Mouse (Mus musculus) thymus, adult 18-20 months (tissue): Measurements from ENCODE around the gene Bcl2l1.

Source experiments
- DNase-seq, 2 experiments: peaks; one replicate each; pipeline ENCODE4 v3.0.0; 2022; ENCODE audit warnings: mixed read lengths in 2 of 2

Gene Bcl2l1

GRCm38 (mm10) chr2:152831019-152831878 is at the start of gene Bcl2l1:
Gene Bcl2l1 (minus strand): TSS chr2:152831728.
- peak; percentile 99 to 100 for DNase-seq

- no peak for DNase-seq
These were observed 49.4 kb upstream of the Bcl2l1 start for GRCm38 (mm10) chr2:152880898-152881297.

DNA sequence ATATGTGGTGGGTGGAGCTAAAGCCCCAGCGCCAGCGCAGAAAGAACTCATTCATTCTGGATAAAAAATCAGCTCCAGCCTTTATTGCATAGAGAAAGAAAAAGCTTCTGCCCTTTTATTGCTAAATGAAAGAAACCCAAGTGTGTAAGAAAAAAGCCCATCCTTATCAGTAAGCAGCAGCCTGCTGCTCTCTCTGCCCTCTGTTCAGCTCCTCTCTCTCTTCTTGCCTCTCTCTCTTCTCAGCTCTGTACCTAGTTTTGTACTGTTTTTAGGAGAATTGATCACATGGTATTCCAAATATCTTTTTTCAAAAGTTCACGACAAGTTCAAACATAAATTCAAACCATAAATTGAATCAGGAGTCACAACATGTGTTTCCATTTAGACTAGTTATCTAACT is 46.7 kb upstream of the Bcl2l1 start:
- DNase-seq: no peak

- no peak for DNase-seq
These were observed 31.8 kb upstream of the Bcl2l1 start for GRCm38 (mm10) chr2:152863346-152863745.

DNA sequence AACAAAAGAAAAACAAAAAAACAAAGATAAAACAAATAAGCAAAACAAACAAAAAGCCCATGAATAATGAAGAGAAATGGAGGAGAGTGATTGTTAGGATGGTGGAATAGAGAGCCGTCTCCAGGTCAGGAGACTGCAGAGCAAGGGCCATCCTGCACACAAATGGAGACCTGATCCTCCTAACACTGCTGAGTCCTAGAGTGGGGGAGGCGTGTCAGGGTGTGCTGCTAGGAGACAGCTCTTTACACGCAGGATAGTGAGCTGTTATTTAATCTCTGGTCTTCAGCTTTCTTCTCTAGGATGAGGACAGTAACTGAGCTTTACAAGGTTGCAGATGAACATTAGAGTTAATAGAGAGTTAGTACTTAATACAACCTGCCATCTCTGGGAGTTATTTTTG is 31.1 kb upstream of the Bcl2l1 start:
- DNase-seq: no peak

- DNase-seq: no peak
These were observed 30.4 kb upstream of the Bcl2l1 start for GRCm38 (mm10) chr2:152861891-152862290.

GRCm38 (mm10) chr2:152859501-152859900 is 28.0 kb upstream of the Bcl2l1 start:
- DNase-seq: no peak

GRCm38 (mm10) chr2:152848466-152848865 is 16.9 kb upstream of the Bcl2l1 start:
- DNase-seq: no peak

DNA sequence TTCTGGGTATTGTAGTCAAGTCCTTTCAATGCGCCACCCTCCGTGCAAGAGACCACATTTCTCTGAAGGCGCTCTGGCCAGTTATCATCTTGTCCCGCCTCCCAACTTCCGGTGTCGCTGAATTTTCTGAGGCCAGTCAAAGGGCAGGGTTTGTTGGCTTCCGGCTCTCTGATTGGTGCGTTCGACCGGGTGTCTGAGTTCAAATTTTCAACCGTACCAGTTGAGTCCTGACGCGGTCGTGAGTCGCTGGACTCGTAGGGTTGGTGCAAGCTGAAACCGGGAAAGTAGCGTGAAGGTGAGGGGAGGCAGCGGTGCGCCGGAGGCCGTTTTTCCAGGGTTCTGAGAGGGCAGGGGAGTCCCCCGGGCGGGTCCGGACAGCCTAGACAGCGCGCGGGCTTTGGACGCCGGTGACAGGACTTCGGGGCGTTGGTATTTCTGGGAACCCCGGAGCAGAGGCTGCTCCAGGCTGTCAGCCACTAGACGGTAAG is 16.3 kb upstream of the Bcl2l1 start, which contains the start of gene Tpx2:
Gene Tpx2 (plus strand): TSS at position 150 of the 488 bp plus-strand sequence.
- DNase-seq: peak; percentile 93 to 96

DNA sequence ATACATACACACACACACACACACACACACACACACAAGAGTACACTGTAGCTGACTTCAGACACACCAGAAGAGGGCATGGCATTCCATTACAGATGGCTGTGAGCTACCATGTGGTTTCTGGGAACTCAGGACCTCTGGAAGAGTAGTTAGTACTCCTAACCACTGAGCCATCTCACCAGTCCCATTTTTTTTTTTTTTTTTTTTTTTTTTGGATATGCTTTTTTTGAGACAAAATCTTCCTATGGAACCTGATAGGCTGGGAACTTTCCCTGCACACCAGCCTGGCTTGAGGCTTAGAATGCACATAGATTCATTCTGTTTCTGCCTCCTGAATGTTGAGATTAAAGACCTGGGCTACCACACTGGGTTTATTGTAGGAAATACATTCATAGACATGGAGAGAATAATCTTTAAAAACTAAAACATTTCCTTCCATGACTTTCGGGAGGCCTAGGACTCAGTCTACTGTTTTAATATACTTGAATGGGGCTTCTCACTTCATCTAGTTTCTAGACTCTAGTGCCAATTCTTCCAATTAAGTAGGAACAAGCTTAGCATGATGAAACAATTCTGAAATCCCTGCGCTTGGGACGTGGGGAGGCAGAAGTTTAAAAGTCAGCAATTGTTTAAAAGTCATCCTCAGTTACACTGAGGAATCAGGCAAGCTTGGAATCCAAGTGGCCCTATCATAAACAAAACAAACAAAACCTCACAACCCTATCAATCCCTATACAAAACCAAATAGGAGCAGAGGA is 15.7 kb upstream of the Bcl2l1 start:
- no peak for DNase-seq

GRCm38 (mm10) chr2:152842741-152843140 is 11.2 kb upstream of the Bcl2l1 start:
- DNase-seq: no peak

GRCm38 (mm10) chr2:152839256-152839655 is 7.7 kb upstream of the Bcl2l1 start:
- no peak for DNase-seq

DNA sequence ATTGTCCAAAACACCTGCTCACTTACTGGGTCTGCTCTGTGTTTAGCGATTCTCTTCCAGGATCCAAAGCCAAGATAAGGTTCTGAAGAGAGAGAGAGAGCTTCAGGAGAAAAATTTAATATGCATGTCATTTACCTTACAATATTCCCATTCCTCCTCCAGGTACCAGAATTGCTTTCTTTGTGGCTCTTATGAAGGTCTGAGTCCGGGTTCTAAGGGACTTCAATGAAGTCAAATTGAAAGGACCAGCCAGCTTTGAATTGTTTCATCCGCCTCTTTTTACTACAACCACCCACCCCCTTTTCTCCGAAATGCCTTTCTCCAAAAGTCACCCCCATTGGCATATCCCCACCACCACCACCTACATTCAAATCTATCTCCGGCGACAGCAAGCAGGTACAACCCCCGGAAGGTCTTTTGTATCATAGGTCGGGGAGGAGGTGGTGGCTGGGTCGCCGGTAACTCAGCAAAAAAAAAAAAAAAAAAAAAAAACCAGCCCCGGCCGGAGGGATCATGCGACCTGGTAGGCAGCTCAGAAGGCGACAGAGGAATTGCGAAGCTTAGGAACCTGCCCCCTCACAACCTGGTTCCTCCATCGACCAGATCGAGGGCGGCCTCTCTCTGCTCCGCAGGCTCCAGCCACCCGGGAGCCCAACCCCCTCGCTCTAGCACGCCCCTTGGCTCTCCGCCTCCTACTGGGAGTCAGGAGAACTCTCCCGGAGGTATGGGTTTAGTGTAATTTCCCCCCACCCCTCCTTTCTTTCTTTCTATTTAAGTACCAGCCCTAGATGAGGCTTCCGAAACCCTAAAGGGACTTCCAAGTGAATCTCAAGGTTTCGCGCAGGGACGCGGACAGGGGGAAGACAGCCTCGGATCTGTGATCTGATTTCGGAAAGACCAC is 1.3 kb downstream of the Bcl2l1 start:
- peak; percentile 87 to 88 for DNase-seq

GRCm38 (mm10) chr2:152829367-152829881 is 2.1 kb downstream of the Bcl2l1 start:
- DNase-seq: peak in 1 of 2 experiments; percentile 50

- no peak for DNase-seq
These were observed 3.0 kb downstream of the Bcl2l1 start for GRCm38 (mm10) chr2:152828532-152828931.

- no peak for DNase-seq
These were observed 3.5 kb downstream of the Bcl2l1 start for GRCm38 (mm10) chr2:152828011-152828370.

- DNase-seq: no peak
These were observed 4.1 kb downstream of the Bcl2l1 start for GRCm38 (mm10) chr2:152827321-152828010.

DNA sequence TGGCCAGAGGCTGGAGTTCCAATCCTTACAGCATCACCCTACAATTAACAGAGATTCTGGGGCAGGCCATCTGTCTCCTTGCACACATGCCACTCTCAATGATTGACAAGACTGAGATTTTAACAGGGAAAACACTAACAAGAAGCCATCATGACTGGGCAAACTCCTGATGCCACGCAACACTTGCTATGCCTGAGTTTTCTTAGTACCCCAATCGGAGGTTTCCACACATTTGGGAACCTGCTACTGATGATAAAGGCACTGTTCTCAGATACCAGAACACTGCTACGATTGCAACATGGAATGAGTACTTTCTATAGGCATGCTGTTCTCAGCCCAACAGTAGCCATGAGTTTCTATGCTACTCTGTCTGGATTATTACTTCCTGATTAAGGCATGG is 5.0 kb downstream of the Bcl2l1 start:
- DNase-seq: no peak

DNA sequence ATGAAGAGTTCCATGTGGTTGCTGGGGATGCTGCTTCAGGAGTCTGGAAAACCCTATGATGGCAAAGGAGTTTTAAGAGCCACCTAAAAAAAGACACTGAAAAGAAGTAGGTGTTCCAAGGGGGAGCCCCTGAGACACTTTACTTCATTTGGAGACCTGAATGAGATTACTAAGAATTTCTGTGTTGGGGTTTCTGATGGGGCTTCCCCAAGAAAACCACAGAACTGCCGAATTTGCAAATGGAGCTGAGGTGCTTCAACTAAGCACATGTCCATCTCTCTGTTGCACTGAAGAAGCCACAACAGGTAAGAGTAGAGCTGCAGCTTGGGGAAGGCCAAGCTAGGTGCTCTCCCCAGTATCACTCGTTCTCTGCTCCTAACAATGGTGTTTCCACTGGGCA is 5.8 kb downstream of the Bcl2l1 start:
- DNase-seq: no peak

- DNase-seq: no peak
These were observed 6.3 kb downstream of the Bcl2l1 start for GRCm38 (mm10) chr2:152825168-152825697.

- DNase-seq: no peak
These were observed 6.9 kb downstream of the Bcl2l1 start for GRCm38 (mm10) chr2:152824438-152825167.
